Mouse (Mus musculus) lung, adult 2 months (tissue): ENCODE results near the gene Gm17018. TPM values are rescaled to one million over a fixed set of nuclear protein-coding genes. Genes with fewer than 3 reads are reported as not detected.
A peak's percentile ranks its signal among the peaks of the same experiment; 100 is the strongest.
"Not testable (repeated sequence)": the region's sequence is repeated elsewhere in the genome, so short reads cannot be mapped to it uniquely, and the experiment has no call there.

Experiments
- DNase-seq: peaks from one replicate; pipeline ENCODE4 v3.0.0; 2022
- H3K4me1 ChIP-seq: fragments of 200-500 bp; 2 replicates; pipeline ENCODE4 v1.6.1; 2011; ENCODE audit warnings: low read length; ENCODE audit not compliant: control insufficient read depth, insufficient read depth
- H3K4me3 ChIP-seq: fragments of 200-500 bp; replicated peaks from 2 replicates; pipeline ENCODE3; 2011; ENCODE audit warnings: low read depth, mild to moderate bottlenecking, control low read depth, low read length; ENCODE audit errors: extremely low read depth
- CTCF ChIP-seq: fragments of 200-500 bp; IDR thresholded peaks from 2 replicates; pipeline ENCODE4 v1.5.1; 2011; ENCODE audit warnings: mild to moderate bottlenecking, low read length, control low read depth; ENCODE audit not compliant: insufficient read depth
- POLR2A ChIP-seq: fragments of 200-500 bp; IDR thresholded peaks from 2 replicates; pipeline ENCODE4 v1.6.1; 2011; ENCODE audit warnings: low read depth, mild to moderate bottlenecking, control low read depth, low read length, borderline replicate concordance; ENCODE audit errors: extremely low read depth
- WGBS: fragments of 180-500 bp; shearing (Covaris S2); methylation state at CpG from one replicate; pipeline ENCODE4 v1.1.7; 2018; 5-methylcytosine and 5-hydroxymethylcytosine counted together
- polyA plus RNA-seq: library from polyadenylated mRNA; depleted of rRNA; stranded (reverse); fragments of >200 nt; gene quantifications from 2 replicates; pipeline ENCODE4 v1.2.3, GENCODE M21; 2012

Gene Gm17018
- polyA plus RNA-seq, 1 experiment: 7.5 TPM

DNA sequence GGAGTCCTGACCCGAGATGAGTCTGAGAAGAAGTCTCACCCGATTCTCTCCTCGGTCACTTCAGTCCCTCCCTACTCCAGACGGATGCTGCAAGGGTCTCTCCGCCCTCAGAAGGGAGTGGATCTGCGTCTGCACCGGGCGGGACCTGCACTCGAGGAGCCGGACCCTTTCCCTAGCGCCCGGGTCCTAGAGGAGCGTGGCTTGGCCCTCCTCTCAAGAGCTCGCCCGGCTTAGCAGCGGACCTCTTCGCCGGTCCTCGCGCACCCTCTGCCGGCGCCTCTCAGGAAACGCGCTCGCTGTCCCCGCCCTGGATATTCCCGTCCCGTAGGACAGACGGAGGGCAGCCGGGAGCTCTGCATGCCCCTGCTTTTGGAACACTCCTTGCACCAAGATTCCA, 15.5 kb upstream of the Gm17018 start:
- under 1% methylated on average over 30 of the region's 30 CpGs for WGBS
- Histone ChIP-seq H3K4me1 (peaks cover 8% of the 10 kb centered on the region; the same call in 1 of the 2 replicates), H3K4me3 (peak overlapping the region; percentile 9)
- DNase-seq: peak; percentile 81
- no peak for TF ChIP-seq POLR2A
- TF ChIP-seq CTCF: peak; percentile 51

DNA sequence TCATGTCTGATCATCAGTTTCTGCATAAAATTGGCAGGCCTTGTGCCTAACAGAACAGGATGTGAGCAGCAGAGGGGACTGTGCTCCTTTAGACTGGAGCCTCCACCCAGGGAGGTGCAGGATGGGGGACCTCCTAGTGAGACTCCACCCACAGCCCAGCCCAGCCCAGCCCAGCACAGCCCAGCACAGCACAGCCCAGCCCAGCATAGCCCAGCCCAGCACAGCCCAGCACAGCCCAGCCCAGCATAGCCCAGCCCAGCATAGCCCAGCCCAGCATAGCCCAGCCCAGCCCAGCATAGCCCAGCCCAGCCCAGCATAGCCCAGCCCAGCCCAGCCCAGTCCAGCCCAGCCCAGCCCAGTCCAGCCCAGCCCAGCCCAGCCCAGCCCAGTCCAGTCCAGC, 12.2 kb upstream of the Gm17018 start:
- not testable (repeated sequence) for H3K4me1 ChIP-seq, H3K4me3 ChIP-seq, DNase-seq

DNA sequence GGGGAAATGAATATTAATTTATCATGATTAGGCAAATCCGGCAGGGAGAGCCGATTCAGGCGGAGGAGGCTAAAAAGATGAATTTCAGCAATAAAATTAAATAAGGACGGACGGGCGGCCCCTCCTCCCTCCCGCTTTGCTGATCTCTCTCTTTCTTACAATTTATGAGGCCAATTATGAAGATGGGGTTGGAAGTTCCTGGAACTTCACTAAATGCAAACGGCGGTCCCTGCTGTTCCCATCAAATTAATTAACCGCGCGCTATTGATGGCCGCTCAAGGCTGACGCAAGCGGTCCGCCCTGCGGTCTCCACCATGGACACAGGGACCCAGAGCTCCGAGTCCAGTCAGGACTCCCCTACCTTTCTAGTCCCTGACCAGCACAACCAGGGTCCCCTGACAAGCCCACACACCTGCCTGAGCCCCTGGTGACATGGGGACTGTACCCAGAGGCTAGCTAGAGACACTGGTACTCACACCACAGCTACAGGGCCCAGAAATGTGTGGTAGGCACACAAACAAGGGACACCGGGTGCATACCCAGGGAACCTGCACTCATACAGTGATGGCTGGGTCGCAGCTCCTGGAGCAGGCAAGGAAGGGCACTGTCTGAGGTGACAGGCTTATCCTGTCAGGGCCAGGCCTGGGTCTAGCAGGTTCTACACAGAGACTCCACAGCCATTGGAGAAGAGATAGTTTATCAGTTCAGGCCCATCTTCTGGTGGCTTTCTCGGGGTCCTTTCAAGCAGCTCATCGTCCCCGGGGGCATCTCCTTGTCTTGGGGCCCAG, 11.1 kb upstream of the Gm17018 start:
- TF ChIP-seq POLR2A (no peak), CTCF (no peak)
- no peak overlapping the region for H3K4me3 ChIP-seq
- WGBS: 89% methylated on average over 23 of the region's 23 CpGs
- no peak for DNase-seq
- H3K4me1 ChIP-seq: 0 out of 2 replicates have a peak, but pooled peaks cover 4% of the 10 kb centered on the region

DNA sequence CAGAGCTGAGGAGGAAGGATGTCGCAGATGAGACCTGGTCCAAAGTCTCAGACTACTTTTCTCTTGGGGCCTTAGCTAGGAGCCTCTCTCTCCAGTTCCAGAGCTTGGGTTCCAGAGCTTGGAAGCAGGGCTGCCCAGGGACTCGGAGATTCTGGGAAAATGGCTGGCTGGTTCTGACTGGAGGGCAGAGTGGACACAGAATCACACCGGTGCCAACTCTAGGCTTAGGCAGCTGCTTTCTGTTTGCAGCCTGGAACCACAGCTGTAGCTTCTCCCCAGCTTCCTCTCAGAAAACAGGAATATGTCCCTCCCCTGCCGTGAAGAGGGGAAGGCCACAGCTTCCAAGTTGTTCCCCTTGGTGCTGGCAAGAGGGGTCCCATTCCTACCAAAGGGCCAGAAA, 10.5 kb upstream of the Gm17018 start:
- no peak overlapping the region for H3K4me3 ChIP-seq
- WGBS: 63% methylated on average over 4 of the region's 4 CpGs
- H3K4me1 ChIP-seq: no peaks in the 10 kb centered on the region
- no peak for DNase-seq
- TF ChIP-seq CTCF (no peak), POLR2A (no peak)

DNA sequence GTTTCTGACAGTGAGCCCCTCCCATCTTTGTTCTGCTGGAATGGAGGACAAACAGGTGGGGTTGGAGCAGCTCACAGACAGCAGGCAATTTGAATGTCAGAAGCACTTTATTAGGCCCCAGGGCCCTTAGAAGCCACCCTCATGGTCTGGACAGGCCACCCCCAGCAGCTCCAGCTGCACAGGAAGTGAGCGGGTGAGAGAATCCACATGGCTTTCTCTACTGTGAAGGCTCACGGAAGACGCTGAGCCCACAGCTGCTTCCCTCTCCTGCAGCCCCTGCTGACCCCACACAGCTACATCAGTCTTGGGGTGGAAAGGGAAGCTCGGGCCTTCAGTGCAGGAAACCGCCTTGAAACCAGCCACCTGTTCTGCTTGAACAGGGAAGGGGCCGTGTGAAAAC, 8.2 kb upstream of the Gm17018 start:
- DNase-seq: no peak
- 40% methylated on average over 6 of the region's 6 CpGs for WGBS
- Histone ChIP-seq H3K4me3 (no peak overlapping the region), H3K4me1 (no peaks in the 10 kb centered on the region)
- TF ChIP-seq CTCF (no peak), POLR2A (no peak)

DNA sequence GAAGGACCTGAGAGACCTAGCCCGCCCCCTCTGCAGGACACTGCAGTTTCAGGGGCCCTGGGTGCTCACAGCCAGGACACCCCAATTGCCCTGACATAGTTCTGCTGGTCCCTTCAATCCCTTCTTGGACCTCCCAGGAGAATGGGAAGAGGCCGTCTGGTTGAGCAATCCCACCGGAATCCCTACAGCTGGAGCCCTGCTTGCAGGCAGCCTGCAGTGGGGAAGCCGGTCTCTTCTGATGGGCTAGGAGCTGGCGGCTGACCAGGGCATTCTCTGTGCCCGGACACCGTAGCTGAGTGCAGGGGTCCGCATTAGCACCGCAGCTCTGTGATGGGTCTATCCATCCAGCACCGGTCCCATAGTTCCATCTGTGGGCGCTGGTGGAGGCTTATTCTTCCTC, 6.3 kb upstream of the Gm17018 start:
- Histone ChIP-seq H3K4me1 (no peaks in the 10 kb centered on the region), H3K4me3 (no peak overlapping the region)
- 93% methylated on average over 11 of the region's 11 CpGs for WGBS
- no peak for DNase-seq
- TF ChIP-seq CTCF: no peak
- no peak for TF ChIP-seq POLR2A

DNA sequence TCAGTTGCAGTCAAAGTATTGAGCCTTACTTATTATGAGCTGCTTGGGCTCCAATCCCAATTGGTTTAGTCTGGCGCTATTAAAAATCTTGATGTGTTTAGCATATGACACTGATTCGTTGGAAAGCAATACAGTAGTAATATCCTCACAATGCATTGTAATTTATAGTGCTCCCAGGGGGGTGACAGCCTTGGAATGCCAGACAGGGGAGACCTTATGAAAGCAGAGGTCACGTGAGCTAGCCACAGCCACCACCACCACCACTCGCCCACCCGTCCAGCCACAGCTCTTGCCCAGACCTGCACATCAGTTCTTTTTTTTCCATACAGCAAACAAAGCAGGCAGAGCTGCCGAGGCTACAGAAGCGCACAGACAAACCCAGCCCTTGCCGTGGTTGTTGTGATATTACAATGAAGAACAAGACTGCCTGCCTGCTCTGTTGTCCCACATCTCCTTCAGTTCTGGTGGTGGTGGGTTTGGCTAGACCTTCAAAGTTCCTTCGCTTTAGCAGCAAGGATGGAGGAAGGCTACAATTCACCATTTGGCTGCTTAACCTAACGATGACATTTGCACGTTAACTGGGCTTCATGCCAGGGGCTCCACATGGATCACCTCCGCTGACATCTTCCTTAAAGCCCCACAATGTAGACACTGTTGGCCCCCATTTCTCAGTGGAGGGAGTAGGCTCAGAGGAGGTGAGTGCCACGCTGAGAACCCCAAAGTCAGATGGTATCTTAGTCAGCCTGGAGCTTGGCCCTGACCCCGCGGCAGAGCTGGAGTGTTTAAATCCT, 5.7 kb downstream of the Gm17018 start:
- TF ChIP-seq CTCF: no peak
- TF ChIP-seq POLR2A: no peak
- no peak for DNase-seq
- 59% methylated on average over 15 of the region's 15 CpGs for WGBS
- Histone ChIP-seq H3K4me1 (no peaks in the 10 kb centered on the region), H3K4me3 (no peak overlapping the region)

DNA sequence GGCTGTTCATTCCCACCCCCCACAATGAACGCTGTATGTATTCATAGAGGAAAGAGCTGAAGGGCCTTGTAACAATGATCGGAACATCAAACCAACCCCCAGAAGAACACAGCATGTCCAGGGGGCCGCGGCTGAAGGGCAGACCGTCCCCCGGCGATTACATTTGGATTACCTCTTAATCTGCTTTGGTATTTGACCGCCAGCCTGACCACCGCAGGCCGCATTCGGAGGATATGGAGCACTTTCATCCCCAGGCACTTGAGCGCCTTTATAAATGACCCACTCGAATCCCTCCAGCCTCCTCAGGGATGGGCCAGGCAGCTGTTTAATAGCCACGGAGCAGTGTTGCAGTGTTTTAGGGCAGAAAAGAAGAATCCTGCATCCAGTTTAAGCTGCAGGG, 7.0 kb downstream of the Gm17018 start:
- TF ChIP-seq CTCF (no peak), POLR2A (no peak)
- DNase-seq: no peak
- Histone ChIP-seq H3K4me3 (no peak overlapping the region), H3K4me1 (no peaks in the 10 kb centered on the region)
- WGBS: 76% methylated on average over 14 of the region's 14 CpGs

DNA sequence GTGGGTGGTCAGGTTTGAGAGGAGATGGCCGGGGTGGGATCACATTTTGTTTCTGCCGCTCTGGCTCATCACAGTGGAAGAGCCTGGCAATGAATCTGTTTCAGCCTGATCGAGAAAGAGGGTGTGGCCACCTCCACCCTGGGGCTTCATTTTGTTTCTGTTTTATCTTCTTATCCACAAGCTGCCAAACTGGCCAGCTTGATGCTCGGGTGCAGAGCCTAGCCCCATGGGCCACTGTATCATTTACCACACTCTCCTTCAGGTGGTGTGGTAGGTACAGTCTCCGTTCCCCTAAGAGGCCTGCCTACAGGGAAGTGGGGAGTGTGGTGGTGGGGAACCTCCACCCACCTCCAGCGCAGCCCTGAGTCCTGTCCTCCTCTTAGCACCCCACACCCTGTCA, 12.6 kb downstream of the Gm17018 start:
- H3K4me1 ChIP-seq: peaks cover 12% of the 10 kb centered on the region
- TF ChIP-seq POLR2A (no peak), CTCF (no peak)
- WGBS: 85% methylated on average over 6 of the region's 6 CpGs
- no peak overlapping the region for H3K4me3 ChIP-seq
- no peak for DNase-seq

DNA sequence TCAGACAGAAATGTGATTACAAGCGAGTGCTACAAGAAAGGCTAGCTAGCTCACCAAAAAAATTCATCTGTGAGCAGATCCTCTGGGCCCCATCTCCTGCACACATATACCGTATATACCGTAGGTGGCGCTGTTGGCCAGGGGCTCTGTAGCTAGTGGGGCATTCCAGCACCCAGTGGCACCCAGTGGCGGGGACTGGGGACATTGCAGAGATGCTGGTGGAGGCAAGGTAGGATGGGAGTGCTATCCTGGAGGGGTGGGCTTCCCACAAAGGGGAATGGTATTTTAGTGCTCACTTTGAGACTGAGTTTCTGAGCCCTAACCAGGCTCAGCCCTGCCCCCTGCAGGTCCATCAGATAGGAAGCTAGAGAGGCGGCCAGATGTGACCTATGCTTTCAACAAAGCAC, 13.4 kb downstream of the Gm17018 start:
- DNase-seq: peak; percentile 74
- TF ChIP-seq POLR2A (no peak), CTCF (peak; percentile 66)
- Histone ChIP-seq H3K4me3 (no peak overlapping the region), H3K4me1 (peaks cover 12% of the 10 kb centered on the region)
- 19% methylated on average over 6 of the region's 6 CpGs for WGBS
